Mouse (Mus musculus): Measurements from ENCODE around the gene Rbbp4.

DNA sequence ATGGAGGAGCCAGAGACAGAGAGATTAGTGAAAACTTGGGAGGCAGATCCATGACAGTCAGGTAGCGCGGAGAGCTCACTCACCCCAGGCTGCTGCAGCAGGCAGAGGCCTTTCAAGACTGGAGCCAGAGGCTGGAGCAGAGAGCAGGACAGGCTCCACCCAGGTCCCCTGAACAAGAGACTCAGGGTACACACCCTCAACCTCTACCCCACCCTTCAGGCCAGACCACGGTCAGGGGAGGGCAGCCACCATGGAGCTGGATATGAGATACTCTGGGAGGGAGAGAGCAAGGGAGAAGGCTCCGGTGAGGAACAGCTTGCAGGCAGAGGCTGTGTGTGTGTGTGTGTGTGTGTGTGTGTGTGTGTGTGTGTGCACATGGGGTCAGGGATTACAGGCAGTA lies 69.0 kb downstream of the Rbbp4 start:
- no peak for TF ChIP-seq HCFC1 (IDR thresholded peaks at IDR 0.05; ENCODE audit: low read depth, low read length)
- TF ChIP-seq CTCF (conservative IDR thresholded peaks at IDR 0.05 in 1 of 2, IDR thresholded peaks at IDR 0.05 in 1 of 2; ENCODE audit: low read depth in 2 of 2, low read length in 2 of 2): no peak
- TF ChIP-seq POLR2A (IDR thresholded peaks at IDR 0.05; ENCODE audit: low read depth, low read length): no peak
- no peak for TF ChIP-seq SIN3A (IDR thresholded peaks at IDR 0.05; ENCODE audit: low read length)
- no peak for TF ChIP-seq KAT2A (IDR thresholded peaks at IDR 0.05; ENCODE audit: insufficient replicate concordance, low read length)
- no peak for TF ChIP-seq BHLHE40 (IDR thresholded peaks at IDR 0.05; ENCODE audit: low read depth, low read length)
- no peak for TF ChIP-seq ETS1 (conservative IDR thresholded peaks at IDR 0.05; ENCODE audit: low read depth, low read length)
- no peak for TF ChIP-seq E2F4 (IDR thresholded peaks at IDR 0.05; ENCODE audit: insufficient replicate concordance, low read depth, low read length)
- no peak for TF ChIP-seq SMC3 (IDR thresholded peaks at IDR 0.05; ENCODE audit: low read depth, low read length)
- no peak for TF ChIP-seq POLR2AphosphoS2 (IDR thresholded peaks at IDR 0.05; ENCODE audit: low read depth, low read length)
- TF ChIP-seq USF1 (IDR thresholded peaks at IDR 0.05; ENCODE audit: low read depth, low read length): no peak

All from CH12.LX (cell line).